Mouse (Mus musculus) left cerebral cortex, postnatal 10 days (tissue): ENCODE data around the gene Acvr1. TPM values are rescaled to one million over a fixed set of nuclear protein-coding genes. Genes with fewer than 3 reads are reported as not detected.

ENCODE experiments used
- DNase-seq, 2 experiments: peaks; one replicate each; pipeline ENCODE4 v3.0.0; 2021 to 2022; ENCODE audit warnings: low spot score in 2 of 2, mixed read lengths in 1 of 2; ENCODE audit errors: extremely low spot score in 1 of 2
- intact Hi-C: fragments of 180-260 bp; cut with DNase I; formaldehyde crosslinking; loops from one replicate; pipeline ENCODE4 v1.15.1; 2025
- total RNA-seq, 2 experiments: library from RNA; stranded (reverse); gene quantifications; 2 replicates each; pipeline ENCODE4 v1.2.3; 2021

The Acvr1 gene
- total RNA-seq, 2 experiments from 2014 or later: 34.1 to 38.5 TPM

- intact Hi-C loops: no loop called here
- DNase-seq: no peak
Observed at GRCm38 (mm10) chr2:58361361-58362046, 205.5 kb downstream of the Acvr1 start.

- DNase-seq: no peak
- intact Hi-C loops: no loop called here
Observed at GRCm38 (mm10) chr2:58358132-58358460, 208.9 kb downstream of the Acvr1 start.

- intact Hi-C loops: no loop called here
- DNase-seq: peak in 1 of 2 experiments; percentile 58
Observed at GRCm38 (mm10) chr2:58357414-58358131, 209.4 kb downstream of the Acvr1 start, which contains the start of gene Acvr1c. TSS of gene Acvr1c (minus strand) at chr2:58357895.

- intact Hi-C loops: no loop called here
- DNase-seq: peak in 1 of 2 experiments; percentile 22
Observed at GRCm38 (mm10) chr2:58357068-58357413, 209.9 kb downstream of the Acvr1 start.

- intact Hi-C loops: no loop called here
- no peak for DNase-seq
Observed at GRCm38 (mm10) chr2:58354389-58354788, 212.6 kb downstream of the Acvr1 start.

- intact Hi-C loops: no loop called here
- DNase-seq: no peak
Observed at GRCm38 (mm10) chr2:58352846-58353245, 214.1 kb downstream of the Acvr1 start.

- intact Hi-C loops: no loop called here
- no peak for DNase-seq
Observed at GRCm38 (mm10) chr2:58350657-58351056, 216.3 kb downstream of the Acvr1 start.

Other genes with a start within 250 kb of the Acvr1 start
- gene Acvr1c, start 209.3 kb downstream of the Acvr1 start, total RNA-seq: 1 to 10 TPM; 4.2 to 5.4 TPM
- gene Gm17409, start 97.0 kb downstream of the Acvr1 start, total RNA-seq: not detected
- gene Upp2, start 141 bp upstream of the Acvr1 start, total RNA-seq: 10 to 100 TPM; 16.6 TPM